Mouse (Mus musculus) stomach, postnatal 0 days (tissue): ENCODE data around the gene Ptprf. TPM values are rescaled to one million over a fixed set of nuclear protein-coding genes. Genes with fewer than 3 reads are reported as not detected.
A peak's percentile ranks its signal among the peaks of the same experiment; 100 is the strongest.

ENCODE experiments used
- ATAC-seq: fragments of 200-750 bp; cut with Nextera tagmentation; 2 replicates; pipeline ENCODE4 v1.8.0; 2017; ENCODE audit not compliant: low FRiP score, low TSS enrichment
- DNase-seq: peaks from one replicate; pipeline ENCODE4 v3.0.0-alpha.2; 2016; ENCODE audit warnings: low spot score
- H3K27ac ChIP-seq: fragments of 300-500 bp; sonication (generic); replicated peaks from 2 replicates; pipeline ENCODE4 v1.5.1; 2014; ENCODE audit warnings: mild to moderate bottlenecking, control low read depth
- H3K27me3 ChIP-seq: fragments of 300-500 bp; sonication (generic); 2 replicates; pipeline ENCODE4 v1.6.1; 2014; ENCODE audit warnings: low read length; ENCODE audit not compliant: control insufficient read depth, insufficient read depth
- H3K36me3 ChIP-seq: fragments of 300-500 bp; sonication (generic); 2 replicates; pipeline ENCODE4 v1.6.1; 2014; ENCODE audit warnings: low read length, mixed read lengths; ENCODE audit not compliant: control insufficient read depth, insufficient read depth
- H3K4me1 ChIP-seq: fragments of 300-500 bp; sonication (generic); replicated peaks from 2 replicates; pipeline ENCODE4 v1.6.1; 2014; ENCODE audit warnings: antibody characterized with exemption; ENCODE audit not compliant: control insufficient read depth, insufficient read depth
- H3K4me2 ChIP-seq: fragments of 300-500 bp; sonication (generic); replicated peaks from 2 replicates; pipeline ENCODE4 v1.6.1; 2014; ENCODE audit warnings: low read depth, mild to moderate bottlenecking, control low read depth, moderate library complexity
- H3K4me3 ChIP-seq: fragments of 300-500 bp; sonication (generic); 2 replicates; pipeline ENCODE4 v1.5.1; 2014; ENCODE audit warnings: low read depth, low read length, control low read depth
- H3K9ac ChIP-seq: fragments of 300-500 bp; sonication (generic); 2 replicates; pipeline ENCODE4 v1.6.1; 2014; ENCODE audit warnings: mild to moderate bottlenecking, low read length, control low read depth, mixed read lengths
- H3K9me3 ChIP-seq: fragments of 300-500 bp; sonication (generic); 2 replicates; pipeline ENCODE4 v1.6.1; 2016; ENCODE audit warnings: low read length; ENCODE audit not compliant: control insufficient read depth
- CTCF ChIP-seq: IDR thresholded peaks from 2 replicates; pipeline ENCODE4 v1.5.1; 2016; ENCODE audit warnings: antibody characterized with exemption, low read depth, mild to moderate bottlenecking, moderate library complexity
- EP300 ChIP-seq: optimal IDR thresholded peaks from 2 replicates; pipeline ENCODE3; 2016; ENCODE audit warnings: antibody characterized with exemption
- WGBS: fragments of 180-500 bp; shearing (Covaris S2); extraction: QIAGEN DNeasy Blood & Tissue Kit; methylation state at CpG from one replicate; pipeline ENCODE4 v1.1.7; 2014; 5-methylcytosine and 5-hydroxymethylcytosine counted together
- polyA plus RNA-seq: library from polyadenylated mRNA; unstranded; fragments of >200 nt; fragmentation: Nextera tagmentation; extraction: Ambion mirVana; gene quantifications from 2 replicates; pipeline ENCODE4 v1.2.1, GENCODE M21; 2015

Gene Ptprf
- polyA plus RNA-seq, 1 experiment from 2014 or later = 30.1 TPM

DNA sequence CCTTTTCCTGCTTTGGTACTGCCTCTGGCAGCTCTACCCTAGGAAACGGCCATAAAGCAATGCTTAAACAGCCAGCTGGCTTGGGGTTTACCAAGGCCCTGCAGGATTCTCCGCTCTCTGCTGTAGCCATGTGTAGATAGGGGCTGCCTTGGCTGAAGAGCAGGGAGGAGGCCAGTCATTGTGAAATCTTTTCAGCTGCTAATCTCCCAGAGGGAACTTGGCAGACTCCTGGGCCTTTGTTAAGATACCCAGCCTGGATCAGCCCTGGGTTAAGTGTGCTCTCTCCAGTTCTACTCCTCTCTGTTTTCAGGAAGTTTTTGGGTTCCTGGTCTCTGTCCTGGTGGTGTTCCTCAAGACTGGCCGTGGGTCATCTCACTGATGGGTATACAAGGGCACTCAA lies 43.9 kb downstream of the Ptprf start:
- Histone ChIP-seq H3K27me3 (no peaks in the 10 kb centered on the region), H3K4me2 (no peak overlapping the region), H3K27ac (peak overlapping the region; percentile 13; the same call in 1 of the 2 replicates), H3K4me3 (no peak overlapping the region), H3K9me3 (no peaks in the 10 kb centered on the region), H3K4me1 (no peaks in the 10 kb centered on the region), H3K36me3 (no peaks in the 10 kb centered on the region; the same call in 1 of the 2 replicates), H3K9ac (no peak overlapping the region)
- DNase-seq (no peak), ATAC-seq (no peak; the same call in 1 of the 2 replicates)
- whole genome bisulfite sequencing = 62% methylated on average over 3 of the region's 3 CpGs
- TF ChIP-seq CTCF (no peak), EP300 (no peak)

DNA sequence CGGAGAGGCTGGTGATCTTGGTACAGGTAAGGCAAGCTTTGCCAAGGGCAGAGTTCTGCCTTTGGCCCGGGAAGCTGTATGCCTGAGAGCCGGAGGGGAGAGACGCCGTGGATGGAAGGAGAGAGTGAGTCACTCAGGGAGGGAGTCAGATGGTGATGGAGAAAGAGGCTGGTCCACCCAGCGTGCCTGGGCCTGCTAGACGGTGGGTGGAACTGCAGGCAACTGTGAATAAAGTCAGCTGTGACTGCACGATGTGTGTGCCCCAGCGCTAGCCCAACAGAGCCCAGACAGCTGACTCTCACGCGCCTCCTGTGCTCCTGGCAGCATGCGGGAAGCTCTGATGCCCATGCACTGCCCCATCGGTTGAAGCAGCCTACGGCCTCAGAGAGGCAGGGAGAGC lies 45.4 kb downstream of the Ptprf start:
- H3K4me2 ChIP-seq = no peak overlapping the region
- H3K27me3 ChIP-seq = no peaks in the 10 kb centered on the region
- H3K9ac ChIP-seq = no peak overlapping the region
- TF ChIP-seq EP300 (peak; percentile 71), CTCF (no peak)
- no peak overlapping the region for H3K4me3 ChIP-seq
- peak overlapping the region; percentile 67 for H3K27ac ChIP-seq
- H3K36me3 ChIP-seq = no peaks in the 10 kb centered on the region; the same call in 1 of the 2 replicates
- 57% methylated on average over 14 of the region's 14 CpGs for WGBS
- DNase-seq (peak; percentile 78), ATAC-seq (peak; percentile 92)
- H3K4me1 ChIP-seq = no peaks in the 10 kb centered on the region
- no peaks in the 10 kb centered on the region for H3K9me3 ChIP-seq

DNA sequence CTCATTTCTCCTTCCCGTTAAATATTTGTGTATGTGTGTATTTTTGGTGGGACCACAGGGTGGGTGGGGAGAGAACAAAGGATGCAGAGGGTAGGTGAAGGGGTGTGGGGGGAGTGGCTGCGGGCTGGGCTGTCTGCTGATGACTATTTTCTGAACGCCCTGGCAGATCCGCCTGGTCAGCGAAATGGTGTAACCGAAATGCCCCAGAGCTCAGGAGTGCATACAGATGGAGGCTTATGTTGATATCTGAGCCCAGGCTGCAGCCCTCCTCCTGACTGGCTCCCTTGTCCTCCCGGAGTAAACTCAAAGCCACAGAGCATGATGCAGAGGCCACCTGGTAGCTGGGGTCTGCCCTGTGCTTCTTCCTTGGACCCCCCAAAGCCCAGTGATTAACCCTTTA lies 47.4 kb downstream of the Ptprf start:
- Histone ChIP-seq H3K36me3 (no peaks in the 10 kb centered on the region; the same call in 1 of the 2 replicates), H3K4me1 (no peaks in the 10 kb centered on the region), H3K9me3 (no peaks in the 10 kb centered on the region), H3K4me3 (no peak overlapping the region), H3K27ac (no peak overlapping the region), H3K4me2 (no peak overlapping the region), H3K9ac (no peak overlapping the region), H3K27me3 (no peaks in the 10 kb centered on the region)
- TF ChIP-seq EP300 (no peak), CTCF (no peak)
- no peak for DNase-seq
- 55% methylated on average over 7 of the region's 7 CpGs for WGBS
- no peak for ATAC-seq

- H3K4me3 ChIP-seq = no peak overlapping the region
- WGBS = 85% methylated on average over 11 of the region's 11 CpGs
- no peak for TF ChIP-seq EP300
- TF ChIP-seq CTCF = no peak
- DNase-seq = no peak
- H3K27ac ChIP-seq = no peak overlapping the region
- no peaks in the 10 kb centered on the region for H3K4me1 ChIP-seq
- no peaks in the 10 kb centered on the region for H3K27me3 ChIP-seq
- H3K9me3 ChIP-seq = no peaks in the 10 kb centered on the region
- H3K9ac ChIP-seq = no peak overlapping the region
- no peak for ATAC-seq
- 0 out of 2 replicates have a peak, but pooled peaks cover 3% of the 10 kb centered on the region for H3K36me3 ChIP-seq
- no peak overlapping the region for H3K4me2 ChIP-seq
These were observed 47.9 kb downstream of the Ptprf start for GRCm38 (mm10) chr4:118243298-118243697.

DNA sequence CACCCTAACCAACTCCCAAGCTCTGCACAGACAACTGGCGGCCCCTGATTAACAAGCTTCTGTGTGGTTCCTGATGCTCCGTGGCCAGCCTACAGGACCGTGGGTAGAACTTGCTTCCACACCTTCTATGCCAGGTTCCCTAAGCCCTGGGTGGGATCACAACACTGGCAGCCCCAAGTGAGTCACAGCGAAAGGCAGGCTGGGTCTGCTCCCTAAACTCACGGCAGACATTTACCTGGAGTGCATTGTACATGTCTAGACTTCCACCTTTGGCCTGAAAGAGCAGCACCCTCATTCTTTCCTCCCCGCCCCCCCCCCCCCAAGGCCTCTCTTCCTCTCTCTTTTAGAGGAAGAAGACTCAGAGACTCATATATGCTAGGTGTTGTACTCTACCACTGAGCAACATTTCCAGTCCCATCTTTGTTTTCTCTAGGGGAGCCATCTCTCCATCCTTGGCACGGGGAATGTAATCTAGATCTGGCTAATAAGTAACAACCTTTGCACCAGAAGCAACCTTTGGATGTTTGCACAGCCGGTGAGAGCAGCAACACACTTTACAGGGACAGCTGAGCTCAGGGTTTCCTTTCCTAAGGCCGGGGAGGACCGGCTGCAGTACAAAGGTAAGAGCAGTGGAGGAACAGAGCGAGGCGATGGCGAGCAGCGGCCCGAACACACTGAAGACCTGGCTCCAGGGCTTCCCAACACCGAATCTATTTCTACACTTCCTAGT lies 51.1 kb downstream of the Ptprf start:
- ATAC-seq = peak; percentile 91
- Histone ChIP-seq H3K9me3 (no peaks in the 10 kb centered on the region), H3K27ac (peak overlapping the region; percentile 58), H3K4me1 (no peaks in the 10 kb centered on the region), H3K4me2 (no peak overlapping the region), H3K4me3 (no peak overlapping the region), H3K27me3 (no peaks in the 10 kb centered on the region), H3K36me3 (peaks cover 10% of the 10 kb centered on the region), H3K9ac (no peak overlapping the region)
- WGBS = 65% methylated on average over 15 of the region's 16 CpGs
- TF ChIP-seq EP300 (no peak), CTCF (no peak)
- DNase-seq = peak; percentile 81

- WGBS = 94% methylated on average over 6 of the region's 6 CpGs
- Histone ChIP-seq H3K27me3 (no peaks in the 10 kb centered on the region), H3K27ac (no peak overlapping the region), H3K4me3 (no peak overlapping the region), H3K36me3 (peaks cover 14% of the 10 kb centered on the region), H3K9me3 (no peaks in the 10 kb centered on the region), H3K9ac (no peak overlapping the region), H3K4me1 (no peaks in the 10 kb centered on the region), H3K4me2 (no peak overlapping the region)
- ATAC-seq = no peak
- TF ChIP-seq EP300 = no peak
- no peak for TF ChIP-seq CTCF
- DNase-seq = no peak
These were observed 52.5 kb downstream of the Ptprf start for GRCm38 (mm10) chr4:118238666-118239065.
